18 mouse cellular contexts compared by ENCODE assay signal in genomic region chr14:118913651-118914050, GRCm38 (mm10).
"Had no signal": no experiment of that assay in that cellular context is flagged by ENCODE, and none has a peak within 500 bp of the region (broad histone marks: within the 10 kb centered on the region; RNA-seq: fewer than 3 reads in every experiment).

No protein-coding gene starts in this region.

- H3K4me3 ChIP-seq: liver, embryonic 13.5 days; liver, embryonic 15.5 days; lung, embryonic 15.5 days; midbrain, embryonic 12.5 days; neural tube, embryonic 13.5 days; neural tube, embryonic 15.5 days had no signal

- H3K27me3 ChIP-seq: liver, embryonic 13.5 days; liver, embryonic 15.5 days; lung, embryonic 15.5 days; midbrain, embryonic 12.5 days; neural tube, embryonic 13.5 days; neural tube, embryonic 15.5 days had no signal

- H3K4me2 ChIP-seq: liver, embryonic 11.5 days; liver, embryonic 13.5 days; liver, embryonic 15.5 days; lung, embryonic 15.5 days; midbrain, embryonic 12.5 days; neural tube, embryonic 13.5 days; neural tube, embryonic 15.5 days had no signal

- H3K9me3 ChIP-seq: liver, embryonic 13.5 days; liver, embryonic 15.5 days; lung, embryonic 15.5 days; midbrain, embryonic 12.5 days; neural tube, embryonic 13.5 days; neural tube, embryonic 15.5 days had no signal

- H3K9ac ChIP-seq: liver, embryonic 13.5 days; liver, embryonic 15.5 days; liver, postnatal 0 days; lung, embryonic 15.5 days; midbrain, embryonic 12.5 days; neural tube, embryonic 13.5 days; neural tube, embryonic 15.5 days had no signal

- H3K27ac ChIP-seq: liver, embryonic 13.5 days; liver, embryonic 15.5 days; lung, embryonic 15.5 days; macrophage; midbrain, embryonic 12.5 days; neural tube, embryonic 13.5 days; neural tube, embryonic 15.5 days had no signal

- H3K4me1 ChIP-seq: midbrain, embryonic 12.5 days; neural tube, embryonic 13.5 days; neural tube, embryonic 15.5 days had no signal

- DNase-seq: liver, embryonic 13.5 days; liver, postnatal 0 days; lung, adult 2 months; lung, postnatal 10 days; midbrain, embryonic 14.5 days; right cerebral cortex, postnatal 25 days; right cerebral cortex, postnatal 4 days; spleen, adult 18-20 months; thymus, adult 18-20 months; thymus, postnatal 14 days; thymus, postnatal 36 days had no signal

- ATAC-seq: liver, postnatal 0 days had no signal

- H3K36me3 ChIP-seq: liver, embryonic 13.5 days; liver, embryonic 15.5 days had no signal
